ENCODE assay signal across 16 mouse cellular contexts in the genomic region with DNA sequence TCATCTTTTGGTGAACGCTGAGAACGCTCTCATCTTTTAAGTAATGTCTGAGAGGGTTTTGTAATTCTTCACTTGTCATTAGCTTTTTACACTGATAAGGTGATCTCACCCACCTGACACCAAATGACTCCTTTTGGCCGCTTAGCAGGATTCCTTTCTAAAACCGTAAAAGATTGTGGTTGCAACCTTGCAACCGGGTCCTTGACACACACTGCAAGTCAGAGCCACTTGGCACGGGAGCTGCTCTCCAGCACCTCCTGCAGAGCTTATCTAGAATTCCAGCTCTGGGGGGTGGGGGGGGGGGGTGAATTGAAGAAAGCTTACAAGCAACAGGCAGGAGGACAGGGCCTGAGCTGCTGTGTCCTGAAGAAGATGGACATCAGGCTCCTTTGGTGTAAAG.
"Had no signal": no experiment of that assay in that cellular context is flagged by ENCODE, and none has a peak within 500 bp of the region (broad histone marks: within the 10 kb centered on the region; RNA-seq: fewer than 3 reads in every experiment).

No protein-coding gene starts in this region.

- H3K4me3 ChIP-seq: layer of hippocampus, adult 2 months; limb, embryonic 12.5 days; liver, embryonic 13.5 days; lung, embryonic 15.5 days; megakaryocyte, embryonic 14.5 days; midbrain, embryonic 15.5 days; neural tube, embryonic 12.5 days had no signal

- ATAC-seq: liver, postnatal 0 days; midbrain, embryonic 15.5 days had no signal

- H3K36me3 ChIP-seq: limb, embryonic 12.5 days; liver, embryonic 13.5 days; lung, embryonic 15.5 days; midbrain, embryonic 15.5 days; neural tube, embryonic 12.5 days had no signal

- H3K9ac ChIP-seq: limb, embryonic 12.5 days; liver, embryonic 13.5 days; liver, postnatal 0 days; lung, embryonic 15.5 days; midbrain, embryonic 15.5 days; neural tube, embryonic 12.5 days had no signal

- DNase-seq: kidney, postnatal 10 days; kidney, postnatal 4 days; liver; liver, embryonic 13.5 days; liver, postnatal 0 days; lung, postnatal 14 days; right cerebral cortex, postnatal 14 days; thymus, postnatal 4 days had no signal

- H3K9me3 ChIP-seq: limb, embryonic 12.5 days; liver, embryonic 13.5 days; lung, embryonic 15.5 days; megakaryocyte, embryonic 14.5 days; midbrain, embryonic 15.5 days; neural tube, embryonic 12.5 days had no signal

- H3K4me1 ChIP-seq: limb, embryonic 12.5 days; liver, embryonic 13.5 days; megakaryocyte, embryonic 14.5 days; midbrain, embryonic 15.5 days; neural tube, embryonic 12.5 days had no signal

- H3K27me3 ChIP-seq: limb, embryonic 12.5 days; liver, embryonic 13.5 days; lung, embryonic 15.5 days; megakaryocyte, embryonic 14.5 days; midbrain, embryonic 15.5 days; neural tube, embryonic 12.5 days had no signal

- H3K27ac ChIP-seq: layer of hippocampus, adult 2 months; limb, embryonic 12.5 days; liver, embryonic 13.5 days; lung, embryonic 15.5 days; macrophage; midbrain, embryonic 15.5 days; neural tube, embryonic 12.5 days had no signal

- H3K4me2 ChIP-seq: limb, embryonic 12.5 days; liver, embryonic 13.5 days; lung, embryonic 15.5 days; midbrain, embryonic 11.5 days; midbrain, embryonic 15.5 days; neural tube, embryonic 12.5 days had no signal
